Mouse (Mus musculus) stomach, embryonic 15.5 days (tissue): ENCODE measurements around the gene Muc3a. TPM values are rescaled to one million over a fixed set of nuclear protein-coding genes. Genes with fewer than 3 reads are reported as not detected.

Source experiments
- ATAC-seq: fragments of 200-750 bp; cut with Nextera tagmentation; 2 replicates; pipeline ENCODE4 v1.8.0; 2017; ENCODE audit warnings: low read depth, moderate number of reproducible peaks, moderate TSS enrichment; ENCODE audit not compliant: insufficient read depth, low FRiP score
- H3K27ac ChIP-seq: fragments of 300-500 bp; sonication (generic); 2 replicates; pipeline ENCODE4 v1.5.1; 2015; ENCODE audit warnings: mild to moderate bottlenecking, inconsistent platforms
- H3K27me3 ChIP-seq: fragments of 300-500 bp; sonication (generic); replicated peaks from 2 replicates; pipeline ENCODE4 v1.6.1; 2015; ENCODE audit warnings: inconsistent platforms
- H3K36me3 ChIP-seq: fragments of 300-500 bp; sonication (generic); 2 replicates; pipeline ENCODE4 v1.6.1; 2015; ENCODE audit warnings: inconsistent platforms
- H3K4me1 ChIP-seq: fragments of 300-500 bp; sonication (generic); 2 replicates; pipeline ENCODE4 v1.6.1; 2015; ENCODE audit warnings: inconsistent platforms
- H3K4me2 ChIP-seq: fragments of 300-500 bp; sonication (generic); 2 replicates; pipeline ENCODE4 v1.6.1; 2015; ENCODE audit warnings: mild to moderate bottlenecking, inconsistent platforms
- H3K4me3 ChIP-seq: fragments of 300-500 bp; sonication (generic); replicated peaks from 2 replicates; pipeline ENCODE4 v1.5.1; 2015; ENCODE audit warnings: inconsistent platforms
- H3K9ac ChIP-seq: fragments of 300-500 bp; sonication (generic); 2 replicates; pipeline ENCODE4 v1.6.1; 2015; ENCODE audit warnings: inconsistent platforms
- H3K9me3 ChIP-seq: fragments of 300-500 bp; sonication (generic); 2 replicates; pipeline ENCODE4 v1.6.1; 2016; ENCODE audit warnings: inconsistent platforms
- WGBS: fragments of 180-500 bp; shearing (Covaris S2); methylation state at CpG from one replicate; pipeline ENCODE4 v1.1.7; 2015; 5-methylcytosine and 5-hydroxymethylcytosine counted together
- polyA plus RNA-seq: library from polyadenylated mRNA; unstranded; fragments of >200 nt; fragmentation: Nextera tagmentation; extraction: Ambion mirVana; gene quantifications from 2 replicates; pipeline ENCODE4 v1.2.1, GENCODE M21; 2015

Gene Muc3a
- polyA plus RNA-seq, 1 experiment from 2014 or later = 1.2 TPM

DNA sequence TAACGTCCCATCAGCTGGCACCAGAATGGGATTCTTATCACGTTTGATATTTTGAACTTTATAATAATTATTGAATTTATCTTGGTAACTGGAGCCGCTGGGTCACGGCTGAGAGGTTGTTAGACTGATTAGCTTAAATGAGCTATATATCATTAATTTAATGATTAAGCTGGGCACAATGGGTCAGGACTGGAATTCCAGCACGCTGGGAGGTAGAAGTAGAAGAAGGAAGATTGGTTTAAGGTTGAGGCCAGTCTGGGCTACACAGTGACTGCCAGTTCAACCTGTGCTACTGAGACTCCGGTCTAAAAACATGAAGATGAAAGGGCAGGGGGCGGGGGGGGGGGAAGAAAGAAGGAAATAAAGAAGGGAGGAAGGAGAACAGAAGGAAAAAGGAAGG is 40.7 kb downstream of the Muc3a start:
- Histone ChIP-seq H3K4me1 (no peaks in the 10 kb centered on the region), H3K36me3 (no peaks in the 10 kb centered on the region), H3K9ac (no peak overlapping the region), H3K4me2 (no peak overlapping the region), H3K27ac (no peak overlapping the region), H3K9me3 (no peaks in the 10 kb centered on the region), H3K27me3 (no peaks in the 10 kb centered on the region), H3K4me3 (no peak overlapping the region)
- no peak for ATAC-seq
- 52% methylated on average over 7 of the region's 7 CpGs for WGBS

DNA sequence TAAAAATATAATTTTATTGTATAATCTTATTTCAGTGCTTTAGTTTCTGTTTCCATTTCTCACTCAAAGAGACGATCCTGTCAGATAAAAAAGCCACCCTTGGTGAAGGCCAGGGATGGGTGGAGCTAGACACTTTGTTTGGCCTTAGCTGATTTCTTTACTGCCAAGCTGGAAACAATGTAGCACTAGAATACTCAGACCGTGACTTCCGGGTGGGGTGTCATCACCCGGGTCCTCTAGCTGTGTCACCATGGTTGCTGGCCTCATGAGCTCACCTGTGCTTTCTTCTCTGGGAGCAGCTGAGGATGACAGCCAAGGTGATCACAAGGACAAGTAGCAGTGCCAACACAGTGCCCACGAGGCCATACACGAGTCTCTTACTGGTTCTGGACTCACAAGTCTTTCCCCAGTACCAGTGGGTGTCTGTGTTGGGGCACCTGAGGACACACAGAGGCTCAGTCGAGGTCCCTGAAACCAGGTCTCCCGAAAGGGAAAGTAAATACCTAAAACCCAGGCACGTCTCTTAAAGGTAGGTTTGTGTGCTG is 41.3 kb downstream of the Muc3a start:
- no peak overlapping the region for H3K27ac ChIP-seq
- no peaks in the 10 kb centered on the region for H3K27me3 ChIP-seq
- no peak overlapping the region for H3K9ac ChIP-seq
- no peak for ATAC-seq
- H3K36me3 ChIP-seq = no peaks in the 10 kb centered on the region
- 71% methylated on average over 9 of the region's 9 CpGs for WGBS
- no peak overlapping the region for H3K4me3 ChIP-seq
- H3K4me1 ChIP-seq = no peaks in the 10 kb centered on the region
- H3K9me3 ChIP-seq = no peaks in the 10 kb centered on the region
- no peak overlapping the region for H3K4me2 ChIP-seq

DNA sequence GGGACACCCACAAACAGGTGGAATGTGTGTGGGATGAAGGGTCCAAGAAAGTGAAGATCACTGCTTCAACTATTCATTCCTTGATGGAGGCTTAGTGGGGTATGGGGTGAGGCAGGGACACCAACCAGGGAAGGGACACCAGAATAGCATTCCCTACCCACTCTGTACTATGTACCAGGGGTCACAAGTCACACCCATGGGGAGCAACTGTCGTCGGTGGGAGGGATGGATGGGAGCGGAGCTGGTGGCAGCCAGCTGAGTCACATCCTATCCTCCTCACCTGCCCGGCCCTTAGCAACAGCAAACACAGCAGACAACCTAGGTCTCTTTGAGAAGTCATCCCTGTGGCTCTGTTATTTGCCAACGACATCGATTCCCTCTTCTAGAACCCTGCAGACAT is 44.6 kb downstream of the Muc3a start:
- no peak overlapping the region for H3K27ac ChIP-seq
- H3K4me3 ChIP-seq = no peak overlapping the region
- WGBS = 55% methylated on average over 6 of the region's 6 CpGs
- no peaks in the 10 kb centered on the region for H3K9me3 ChIP-seq
- no peaks in the 10 kb centered on the region for H3K36me3 ChIP-seq
- H3K9ac ChIP-seq = no peak overlapping the region
- no peaks in the 10 kb centered on the region for H3K4me1 ChIP-seq
- ATAC-seq = no peak
- H3K27me3 ChIP-seq = no peaks in the 10 kb centered on the region
- H3K4me2 ChIP-seq = no peak overlapping the region

- H3K4me2 ChIP-seq = no peak overlapping the region
- H3K4me1 ChIP-seq = no peaks in the 10 kb centered on the region
- no peak for ATAC-seq
- WGBS = 65% methylated on average over 9 of the region's 9 CpGs
- no peaks in the 10 kb centered on the region for H3K36me3 ChIP-seq
- H3K27me3 ChIP-seq = no peaks in the 10 kb centered on the region
- no peak overlapping the region for H3K9ac ChIP-seq
- H3K4me3 ChIP-seq = no peak overlapping the region
- H3K9me3 ChIP-seq = no peaks in the 10 kb centered on the region
- no peak overlapping the region for H3K27ac ChIP-seq
Observed at GRCm38 (mm10) chr5:137166012-137166411, 46.2 kb downstream of the Muc3a start.

DNA sequence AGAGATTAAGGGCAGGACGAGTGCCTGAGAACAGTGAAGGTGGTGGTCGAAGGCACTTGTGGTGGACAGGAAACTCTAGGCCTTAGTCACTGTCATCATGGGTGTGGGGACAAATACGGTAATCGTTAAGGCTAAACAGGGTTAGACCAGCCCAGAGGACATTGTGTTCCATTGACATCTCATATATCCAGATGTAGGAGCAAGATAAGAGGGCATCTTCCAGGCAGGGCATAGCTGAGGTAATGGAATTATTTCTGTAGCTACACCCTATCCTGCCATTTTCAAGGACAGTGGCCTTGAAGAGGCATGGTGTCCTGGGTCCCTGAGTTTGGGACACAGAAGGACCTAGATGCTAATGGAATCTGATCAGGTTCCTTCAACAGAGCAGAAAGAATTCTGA is 50.3 kb downstream of the Muc3a start:
- Histone ChIP-seq H3K9me3 (no peaks in the 10 kb centered on the region), H3K4me3 (no peak overlapping the region), H3K27me3 (no peaks in the 10 kb centered on the region), H3K4me2 (no peak overlapping the region), H3K4me1 (no peaks in the 10 kb centered on the region), H3K9ac (no peak overlapping the region), H3K27ac (no peak overlapping the region), H3K36me3 (no peaks in the 10 kb centered on the region)
- WGBS = 75% methylated on average over 4 of the region's 4 CpGs
- no peak for ATAC-seq

DNA sequence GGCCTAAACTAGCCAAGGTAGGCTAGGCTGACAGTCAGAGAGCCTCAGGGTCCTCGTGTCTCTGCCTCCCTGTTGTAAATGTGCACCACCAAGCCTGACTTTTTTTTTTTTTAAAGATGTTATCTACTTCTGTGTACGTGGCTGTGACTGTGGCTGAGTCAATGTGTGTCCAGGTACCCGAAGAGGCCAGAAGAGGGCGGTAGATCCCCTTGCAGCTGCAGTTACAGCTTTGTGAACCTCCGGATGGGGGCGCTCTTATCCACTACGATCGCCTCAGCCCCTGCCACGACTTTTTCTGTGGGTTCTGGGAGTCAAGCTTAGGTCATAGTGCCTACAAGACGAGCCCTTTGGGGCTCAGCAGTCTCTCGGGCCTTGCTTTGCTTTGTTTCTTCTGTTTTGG is 52.7 kb downstream of the Muc3a start:
- no peak for ATAC-seq
- Histone ChIP-seq H3K36me3 (no peaks in the 10 kb centered on the region), H3K27me3 (no peaks in the 10 kb centered on the region), H3K27ac (no peak overlapping the region), H3K4me2 (no peak overlapping the region), H3K9me3 (no peaks in the 10 kb centered on the region), H3K4me1 (no peaks in the 10 kb centered on the region), H3K9ac (no peak overlapping the region), H3K4me3 (no peak overlapping the region)
- 33% methylated on average over 11 of the region's 11 CpGs for WGBS

Other genes starting within 250 kb of the Muc3a start
- gene Cldn15, start 245.8 kb downstream of the Muc3a start, polyA plus RNA-seq = 8.9 and 10.8 TPM in 2 replicates
- gene Plod3, start 225.4 kb downstream of the Muc3a start, polyA plus RNA-seq = 44.8 and 46.8 TPM in 2 replicates
- 90.6 and 94.3 TPM in 2 replicates for gene Znhit1, start 224.4 kb downstream of the Muc3a start, polyA plus RNA-seq
- 0.83 and 1.1 TPM in 2 replicates for gene Vgf, start 186.0 kb downstream of the Muc3a start, polyA plus RNA-seq
- gene Ap1s1, start 166.3 kb downstream of the Muc3a start, polyA plus RNA-seq = 189 and 211 TPM in 2 replicates
- gene Serpine1, start 140.1 kb downstream of the Muc3a start, polyA plus RNA-seq = 0.12 and 0.35 TPM in 2 replicates
- gene Trim56, start 96.2 kb downstream of the Muc3a start, polyA plus RNA-seq = 9.7 and 10.2 TPM in 2 replicates
- 0.54 and 1.9 TPM in 2 replicates for gene Muc3, start 63.1 kb downstream of the Muc3a start, polyA plus RNA-seq
- 9.8 and 12.3 TPM in 2 replicates for gene Ache, start 75.1 kb upstream of the Muc3a start, polyA plus RNA-seq
- gene Ufsp1, start 82.2 kb upstream of the Muc3a start, polyA plus RNA-seq = 7.8 and 8.7 TPM in 2 replicates
- 113 and 122 TPM in 2 replicates for gene Srrt, start 95.3 kb upstream of the Muc3a start, polyA plus RNA-seq
- gene Trip6, start 102.0 kb upstream of the Muc3a start, polyA plus RNA-seq = 73.2 and 73.4 TPM in 2 replicates
- 13.0 and 14.5 TPM in 2 replicates for gene Slc12a9, start 121.2 kb upstream of the Muc3a start, polyA plus RNA-seq
- gene Ephb4, start 137.7 kb upstream of the Muc3a start, polyA plus RNA-seq = 35.5 and 41.4 TPM in 2 replicates